Mouse (Mus musculus): Measurements from ENCODE around the gene Ddit4. TPM values are rescaled to one million over a fixed set of nuclear protein-coding genes. Genes with fewer than 3 reads are reported as not detected.

The Ddit4 gene
- polyA plus RNA-seq, 1 experiment from 2014 or later, result 1.9 TPM

GRCm38 (mm10) chr10:59916159-59916558, 35.5 kb downstream of the Ddit4 start:
- H3K27me3 ChIP-seq (ENCODE audit: control insufficient read depth, insufficient read depth, low read length), result peaks cover 7% of the 10 kb centered on the region; the same call in 1 of the 2 replicates
- H3K27ac ChIP-seq (ENCODE audit: low read depth, low read length), result peak overlapping the region; percentile 87
- H3K4me3 ChIP-seq (ENCODE audit: low read depth, low read length), result peak overlapping the region; percentile 27
- H3K9ac ChIP-seq (ENCODE audit: low read depth, low read length), result peak overlapping the region; percentile 62
- 3% methylated on average over 4 of the region's 4 CpGs for WGBS (ENCODE audit: insufficient replicate concordance)
- ATAC-seq (replicated peaks; ENCODE audit: insufficient number of reproducible peaks, low FRiP score, low TSS enrichment), result no peak
- peak overlapping the region; percentile 66 for H3K4me2 ChIP-seq
- no peaks in the 10 kb centered on the region for H3K9me3 ChIP-seq (replicated peaks; ENCODE audit: control insufficient read depth, low read length)
- H3K36me3 ChIP-seq (ENCODE audit: control insufficient read depth, insufficient read depth, low read length), result no peaks in the 10 kb centered on the region
- peaks cover 38% of the 10 kb centered on the region for H3K4me1 ChIP-seq (ENCODE audit: control insufficient read depth, insufficient read depth, low read length)

- Histone ChIP-seq H3K4me2 (no peak overlapping the region; the same call in 1 of the 2 replicates), H3K9ac (ENCODE audit: low read depth, low read length) (0 out of 2 replicates have a peak overlapping the region, but pooled peaks have one; percentile 10), H3K9me3 (replicated peaks; ENCODE audit: control insufficient read depth, low read length) (no peaks in the 10 kb centered on the region), H3K4me1 (ENCODE audit: control insufficient read depth, insufficient read depth, low read length) (peaks cover 34% of the 10 kb centered on the region), H3K36me3 (ENCODE audit: control insufficient read depth, insufficient read depth, low read length) (no peaks in the 10 kb centered on the region), H3K4me3 (ENCODE audit: low read depth, low read length) (no peak overlapping the region), H3K27me3 (ENCODE audit: control insufficient read depth, insufficient read depth, low read length) (peaks cover 7% of the 10 kb centered on the region; the same call in 1 of the 2 replicates), H3K27ac (ENCODE audit: low read depth, low read length) (peak overlapping the region; percentile 87; the same call in 1 of the 2 replicates)
- 86% methylated on average over 8 of the region's 8 CpGs for WGBS (ENCODE audit: insufficient replicate concordance)
- no peak for ATAC-seq (replicated peaks; ENCODE audit: insufficient number of reproducible peaks, low FRiP score, low TSS enrichment)
These were observed 36.3 kb downstream of the Ddit4 start for GRCm38 (mm10) chr10:59915196-59915962.

GRCm38 (mm10) chr10:59911561-59912198, 40.0 kb downstream of the Ddit4 start:
- peak overlapping the region; percentile 16 for H3K4me3 ChIP-seq (ENCODE audit: low read depth, low read length)
- 5% methylated on average over 25 of the region's 25 CpGs for WGBS (ENCODE audit: insufficient replicate concordance)
- no peak for ATAC-seq (replicated peaks; ENCODE audit: insufficient number of reproducible peaks, low FRiP score, low TSS enrichment)
- no peaks in the 10 kb centered on the region for H3K36me3 ChIP-seq (ENCODE audit: control insufficient read depth, insufficient read depth, low read length)
- H3K9ac ChIP-seq (ENCODE audit: low read depth, low read length), result peak overlapping the region; percentile 52; the same call in 1 of the 2 replicates
- H3K27me3 ChIP-seq (ENCODE audit: control insufficient read depth, insufficient read depth, low read length), result peaks cover 7% of the 10 kb centered on the region; the same call in 1 of the 2 replicates
- peak overlapping the region; percentile 46 for H3K4me2 ChIP-seq
- H3K9me3 ChIP-seq (replicated peaks; ENCODE audit: control insufficient read depth, low read length), result no peaks in the 10 kb centered on the region
- H3K27ac ChIP-seq (ENCODE audit: low read depth, low read length), result peak overlapping the region; percentile 37; the same call in 1 of the 2 replicates
- H3K4me1 ChIP-seq (ENCODE audit: control insufficient read depth, insufficient read depth, low read length), result peaks cover 50% of the 10 kb centered on the region

- no peak for ATAC-seq (replicated peaks; ENCODE audit: insufficient number of reproducible peaks, low FRiP score, low TSS enrichment)
- Histone ChIP-seq H3K9ac (ENCODE audit: low read depth, low read length) (no peak overlapping the region), H3K4me1 (ENCODE audit: control insufficient read depth, insufficient read depth, low read length) (peaks cover 46% of the 10 kb centered on the region), H3K4me3 (ENCODE audit: low read depth, low read length) (peak overlapping the region; percentile 16), H3K27ac (ENCODE audit: low read depth, low read length) (peak overlapping the region; percentile 37; the same call in 1 of the 2 replicates), H3K36me3 (ENCODE audit: control insufficient read depth, insufficient read depth, low read length) (no peaks in the 10 kb centered on the region), H3K27me3 (ENCODE audit: control insufficient read depth, insufficient read depth, low read length) (peaks cover 7% of the 10 kb centered on the region; the same call in 1 of the 2 replicates), H3K9me3 (replicated peaks; ENCODE audit: control insufficient read depth, low read length) (no peaks in the 10 kb centered on the region), H3K4me2 (peak overlapping the region; percentile 46)
- 30% methylated on average over 6 of the region's 6 CpGs for WGBS (ENCODE audit: insufficient replicate concordance)
These were observed 40.5 kb downstream of the Ddit4 start for GRCm38 (mm10) chr10:59911091-59911490.

- peaks cover 36% of the 10 kb centered on the region for H3K4me1 ChIP-seq (ENCODE audit: control insufficient read depth, insufficient read depth, low read length)
- peak overlapping the region; percentile 86 for H3K27ac ChIP-seq (ENCODE audit: low read depth, low read length)
- no peak overlapping the region for H3K4me3 ChIP-seq (ENCODE audit: low read depth, low read length)
These were observed 42.2 kb downstream of the Ddit4 start for GRCm38 (mm10) chr10:59909357-59909847.

GRCm38 (mm10) chr10:59908776-59909315, 42.8 kb downstream of the Ddit4 start:
- Histone ChIP-seq H3K27ac (ENCODE audit: low read depth, low read length) (peak overlapping the region; percentile 86), H3K4me3 (ENCODE audit: low read depth, low read length) (no peak overlapping the region), H3K4me2 (peak overlapping the region; percentile 34), H3K36me3 (ENCODE audit: control insufficient read depth, insufficient read depth, low read length) (no peaks in the 10 kb centered on the region), H3K9ac (ENCODE audit: low read depth, low read length) (no peak overlapping the region), H3K9me3 (replicated peaks; ENCODE audit: control insufficient read depth, low read length) (no peaks in the 10 kb centered on the region), H3K4me1 (ENCODE audit: control insufficient read depth, insufficient read depth, low read length) (peaks cover 36% of the 10 kb centered on the region), H3K27me3 (ENCODE audit: control insufficient read depth, insufficient read depth, low read length) (peaks cover 7% of the 10 kb centered on the region; the same call in 1 of the 2 replicates)
- 0 out of 2 replicates have a peak, but pooled peaks have one; percentile 9 for ATAC-seq (replicated peaks; ENCODE audit: insufficient number of reproducible peaks, low FRiP score, low TSS enrichment)
- 33% methylated on average over 7 of the region's 7 CpGs for WGBS (ENCODE audit: insufficient replicate concordance)

More at GRCm38 (mm10) chr10:59909357-59909847, 42.2 kb downstream of the Ddit4 start:
- ATAC-seq (replicated peaks; ENCODE audit: insufficient number of reproducible peaks, low FRiP score, low TSS enrichment), result 0 out of 2 replicates have a peak, but pooled peaks have one; percentile 33
- WGBS (ENCODE audit: insufficient replicate concordance), result 4% methylated on average over 14 of the region's 14 CpGs
- H3K27me3 ChIP-seq (ENCODE audit: control insufficient read depth, insufficient read depth, low read length), result peaks cover 7% of the 10 kb centered on the region; the same call in 1 of the 2 replicates
- H3K36me3 ChIP-seq (ENCODE audit: control insufficient read depth, insufficient read depth, low read length), result no peaks in the 10 kb centered on the region
- no peak overlapping the region for H3K9ac ChIP-seq (ENCODE audit: low read depth, low read length)
- peak overlapping the region; percentile 34 for H3K4me2 ChIP-seq
- H3K9me3 ChIP-seq (replicated peaks; ENCODE audit: control insufficient read depth, low read length), result no peaks in the 10 kb centered on the region

GRCm38 (mm10) chr10:59907695-59908299, 43.8 kb downstream of the Ddit4 start:
- Histone ChIP-seq H3K4me2 (peak overlapping the region; percentile 27), H3K9me3 (replicated peaks; ENCODE audit: control insufficient read depth, low read length) (no peaks in the 10 kb centered on the region), H3K9ac (ENCODE audit: low read depth, low read length) (peak overlapping the region; percentile 49), H3K4me3 (ENCODE audit: low read depth, low read length) (no peak overlapping the region), H3K4me1 (ENCODE audit: control insufficient read depth, insufficient read depth, low read length) (peaks cover 44% of the 10 kb centered on the region), H3K27ac (ENCODE audit: low read depth, low read length) (peak overlapping the region; percentile 86), H3K27me3 (ENCODE audit: control insufficient read depth, insufficient read depth, low read length) (peaks cover 7% of the 10 kb centered on the region; the same call in 1 of the 2 replicates), H3K36me3 (ENCODE audit: control insufficient read depth, insufficient read depth, low read length) (no peaks in the 10 kb centered on the region)
- ATAC-seq (replicated peaks; ENCODE audit: insufficient number of reproducible peaks, low FRiP score, low TSS enrichment), result peak; percentile 21
- 36% methylated on average over 7 of the region's 7 CpGs for WGBS (ENCODE audit: insufficient replicate concordance)
